Mouse (Mus musculus) erythroblast, embryonic 14.5 days (primary cell): ENCODE data around the gene Ifrd1.

Experiments
- GATA1 ChIP-seq: IDR thresholded peaks from 2 replicates; pipeline ENCODE4 v1.6.1; 2012; ENCODE audit warnings: low read length, inconsistent platforms, mixed read lengths
- TAL1 ChIP-seq: IDR thresholded peaks from 3 replicates; pipeline ENCODE4 v1.6.1; 2012; ENCODE audit warnings: low read length, inconsistent platforms, mixed read lengths

DNA sequence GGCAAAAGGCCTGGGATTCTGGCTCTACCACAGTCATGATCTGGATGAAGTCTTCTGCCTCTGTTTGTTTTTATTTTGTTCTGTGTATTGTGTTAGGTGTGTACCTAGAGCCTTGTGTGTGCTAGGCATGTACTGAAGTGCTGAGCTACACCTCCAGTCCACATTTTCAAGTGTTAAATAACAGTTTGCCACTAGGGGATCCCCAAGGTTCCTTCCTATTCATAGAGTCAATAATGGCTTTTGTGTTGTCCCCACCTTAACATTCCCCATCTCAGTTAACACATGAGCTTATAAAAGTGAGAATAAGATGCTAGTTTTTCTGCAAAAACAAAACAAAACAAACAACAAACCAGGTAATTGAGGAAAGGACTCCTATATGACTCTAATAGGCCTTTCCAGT, 7.7 kb upstream of the Ifrd1 start:
- no peak for TF ChIP-seq TAL1
- TF ChIP-seq GATA1, result no peak
